Mouse (Mus musculus) bone marrow, adult 2 months (tissue): ENCODE measurements around the gene Kirrel2.

Experiments used
- CTCF ChIP-seq: fragments of 200-500 bp; IDR thresholded peaks from 2 replicates; pipeline ENCODE4 v1.5.1; 2011; ENCODE audit warnings: low read length, control low read depth; ENCODE audit not compliant: control insufficient read depth, insufficient read depth
- POLR2A ChIP-seq: fragments of 200-500 bp; IDR thresholded peaks from 2 replicates; pipeline ENCODE4 v1.6.1; 2011; ENCODE audit warnings: low read depth, mild to moderate bottlenecking, control low read depth, low read length, borderline replicate concordance; ENCODE audit not compliant: control insufficient read depth

GRCm38 (mm10) chr7:30421175-30421889 lies 36.2 kb downstream of the Kirrel2 start, which contains the start of gene Nfkbid:
- TF ChIP-seq CTCF (no peak), POLR2A (peak; percentile 72; the same call in 1 of the 2 replicates)
